Mouse (Mus musculus) T-cell, adult 2 months (primary cell): ENCODE results near the gene Eif3i.
A peak's percentile ranks its signal among the peaks of the same experiment; 100 is the strongest.

Source experiments
- DNase-seq: peaks from one replicate; pipeline ENCODE4 v3.0.0; 2022; ENCODE audit warnings: low spot score

Gene Eif3i

GRCm38 (mm10) chr4:129618786-129619691 is 18.6 kb upstream of the Eif3i start, which contains the start of gene Iqcc:
Iqcc (minus strand) TSS chr4:129619099.
- DNase-seq = peak; percentile 95

GRCm38 (mm10) chr4:129618031-129618430 is 17.6 kb upstream of the Eif3i start:
- DNase-seq = no peak

GRCm38 (mm10) chr4:129617121-129617641 is 16.7 kb upstream of the Eif3i start:
- DNase-seq = no peak

GRCm38 (mm10) chr4:129616631-129617030 is 16.2 kb upstream of the Eif3i start:
- DNase-seq = no peak

GRCm38 (mm10) chr4:129615801-129616290 is 15.4 kb upstream of the Eif3i start:
- DNase-seq = no peak

- DNase-seq = no peak
These were observed 13.6 kb upstream of the Eif3i start, which contains the start of gene Dcdc2b for GRCm38 (mm10) chr4:129614093-129614492. Dcdc2b (minus strand) TSS chr4:129614257.

- no peak for DNase-seq
These were observed 10.0 kb upstream of the Eif3i start for GRCm38 (mm10) chr4:129610472-129610871.

GRCm38 (mm10) chr4:129610026-129610425 is 9.6 kb upstream of the Eif3i start:
- peak; percentile 51 for DNase-seq

- no peak for DNase-seq
These were observed 8.7 kb upstream of the Eif3i start for GRCm38 (mm10) chr4:129609139-129609631.

GRCm38 (mm10) chr4:129608426-129609025 is 8.1 kb upstream of the Eif3i start:
- DNase-seq = peak; percentile 84

- no peak for DNase-seq
These were observed 11.6 kb downstream of the Eif3i start for GRCm38 (mm10) chr4:129588865-129589264.

- DNase-seq = no peak
These were observed 13.5 kb downstream of the Eif3i start for GRCm38 (mm10) chr4:129586943-129587342.

- DNase-seq = no peak
These were observed 14.7 kb downstream of the Eif3i start for GRCm38 (mm10) chr4:129585773-129586172.

GRCm38 (mm10) chr4:129584884-129585608 is 15.4 kb downstream of the Eif3i start:
- DNase-seq = peak; percentile 85

- DNase-seq = no peak
These were observed 16.1 kb downstream of the Eif3i start for GRCm38 (mm10) chr4:129584370-129584769.

- no peak for DNase-seq
These were observed 18.2 kb downstream of the Eif3i start for GRCm38 (mm10) chr4:129582251-129582650.

GRCm38 (mm10) chr4:129580347-129580746 is 20.1 kb downstream of the Eif3i start:
- DNase-seq = peak; percentile 54

- DNase-seq = no peak
These were observed 22.0 kb downstream of the Eif3i start, which contains the start of gene Fam167b for GRCm38 (mm10) chr4:129578466-129578865. Fam167b (minus strand) TSS chr4:129578549.

GRCm38 (mm10) chr4:129577688-129578087 is 22.8 kb downstream of the Eif3i start:
- no peak for DNase-seq

GRCm38 (mm10) chr4:129576863-129577491 is 23.5 kb downstream of the Eif3i start:
- peak; percentile 59 for DNase-seq

GRCm38 (mm10) chr4:129575171-129575844 is 25.1 kb downstream of the Eif3i start:
- DNase-seq = peak; percentile 93
